Mouse (Mus musculus) ES-Bruce4 (cell line): Measurements from ENCODE around the gene Sap25.

Experiments
- CTCF ChIP-seq: IDR thresholded peaks from one replicate; pipeline ENCODE4 v1.8.1; 2011; ENCODE audit warnings: low read depth, low read length
- EP300 ChIP-seq: IDR thresholded peaks from 2 replicates; pipeline ENCODE4 v1.6.1; 2011; ENCODE audit warnings: low read depth, low read length; ENCODE audit not compliant: insufficient read depth

- TF ChIP-seq CTCF (no peak), EP300 (no peak)
Observed at GRCm38 (mm10) chr5:137689974-137690373, 48.8 kb downstream of the Sap25 start.
